Mouse (Mus musculus) neural tube, embryonic 11.5 days (tissue): ENCODE measurements around the gene Shh. TPM values are rescaled to one million over a fixed set of nuclear protein-coding genes. Genes with fewer than 3 reads are reported as not detected.
A peak's percentile ranks its signal among the peaks of the same experiment; 100 is the strongest.

ENCODE experiments used
- ATAC-seq: fragments of 200-750 bp; cut with Nextera tagmentation; 2 replicates; pipeline ENCODE4 v1.8.0; 2017; ENCODE audit warnings: moderate number of reproducible peaks, mild to moderate bottlenecking, moderate TSS enrichment, moderate library complexity; ENCODE audit not compliant: insufficient read depth, low FRiP score, low TSS enrichment
- DNase-seq: peaks from one replicate; pipeline ENCODE4 v3.0.0-alpha.2; 2015; ENCODE audit warnings: low spot score
- H3K27ac ChIP-seq: fragments of 300-500 bp; sonication (generic); 2 replicates; pipeline ENCODE4 v1.5.1; 2014; ENCODE audit warnings: low read depth, mild to moderate bottlenecking, low read length
- H3K27me3 ChIP-seq: fragments of 300-500 bp; sonication (generic); 2 replicates; pipeline ENCODE4 v1.6.1; 2014; ENCODE audit warnings: mild to moderate bottlenecking, low read length, mixed read lengths; ENCODE audit not compliant: control insufficient read depth, insufficient read depth
- H3K36me3 ChIP-seq: fragments of 300-500 bp; sonication (generic); 2 replicates; pipeline ENCODE4 v1.6.1; 2014; ENCODE audit warnings: mild to moderate bottlenecking, low read length, moderate library complexity, mixed read lengths; ENCODE audit not compliant: control insufficient read depth, insufficient read depth
- H3K4me1 ChIP-seq: fragments of 300-500 bp; sonication (generic); 2 replicates; pipeline ENCODE4 v1.6.1; 2014; ENCODE audit warnings: low read length, mixed read lengths; ENCODE audit not compliant: control insufficient read depth, insufficient read depth
- H3K4me2 ChIP-seq: fragments of 300-500 bp; sonication (generic); 2 replicates; pipeline ENCODE4 v1.6.1; 2014; ENCODE audit warnings: low read depth, mild to moderate bottlenecking, moderate library complexity
- H3K4me3 ChIP-seq: fragments of 300-500 bp; sonication (generic); 2 replicates; pipeline ENCODE4 v1.5.1; 2014; ENCODE audit warnings: low read depth, low read length
- H3K9ac ChIP-seq: fragments of 300-500 bp; sonication (generic); 2 replicates; pipeline ENCODE4 v1.6.1; 2014; ENCODE audit warnings: mild to moderate bottlenecking, low read length
- H3K9me3 ChIP-seq: fragments of 300-500 bp; sonication (generic); 2 replicates; pipeline ENCODE4 v1.6.1; 2016; ENCODE audit warnings: low read length; ENCODE audit not compliant: control insufficient read depth
- WGBS: fragments of 180-500 bp; shearing (Covaris S2); extraction: QIAGEN DNeasy Blood & Tissue Kit; methylation state at CpG from one replicate; pipeline ENCODE4 v1.1.7; 2014; 5-methylcytosine and 5-hydroxymethylcytosine counted together
- polyA plus RNA-seq: library from polyadenylated mRNA; unstranded; fragments of >200 nt; fragmentation: Nextera tagmentation; extraction: Ambion mirVana; gene quantifications from 2 replicates; pipeline ENCODE4 v1.2.1, GENCODE M21; 2014

Gene Shh
- polyA plus RNA-seq, 1 experiment from 2014 or later = 1.9 TPM

GRCm38 (mm10) chr5:28461376-28461775 lies 5.7 kb downstream of the Shh start:
- DNase-seq = no peak
- 7% methylated on average over 11 of the region's 11 CpGs for WGBS
- Histone ChIP-seq H3K9ac (no peak overlapping the region), H3K27me3 (peaks cover 99% of the 10 kb centered on the region), H3K27ac (no peak overlapping the region), H3K4me2 (no peak overlapping the region), H3K9me3 (no peaks in the 10 kb centered on the region), H3K4me1 (peaks cover 20% of the 10 kb centered on the region), H3K4me3 (no peak overlapping the region), H3K36me3 (no peaks in the 10 kb centered on the region)
- ATAC-seq = no peak

- Histone ChIP-seq H3K4me3 (no peak overlapping the region), H3K36me3 (no peaks in the 10 kb centered on the region), H3K27me3 (peaks cover 99% of the 10 kb centered on the region), H3K4me1 (peaks cover 20% of the 10 kb centered on the region), H3K9me3 (no peaks in the 10 kb centered on the region), H3K27ac (no peak overlapping the region), H3K4me2 (peak overlapping the region; percentile 12; the same call in 1 of the 2 replicates), H3K9ac (no peak overlapping the region)
- DNase-seq (no peak), ATAC-seq (no peak)
- WGBS = under 1% methylated on average over 15 of the region's 17 CpGs
These were observed 6.3 kb downstream of the Shh start for GRCm38 (mm10) chr5:28460556-28461350.

- DNase-seq (peak; percentile 68), ATAC-seq (peak; percentile 39; the same call in 1 of the 2 replicates)
- under 1% methylated on average over 41 of the region's 41 CpGs for WGBS
- peaks cover 20% of the 10 kb centered on the region for H3K4me1 ChIP-seq
- no peaks in the 10 kb centered on the region for H3K9me3 ChIP-seq
- peaks cover 92% of the 10 kb centered on the region for H3K27me3 ChIP-seq
- peak overlapping the region; percentile 24 for H3K4me2 ChIP-seq
- H3K36me3 ChIP-seq = no peaks in the 10 kb centered on the region
- H3K27ac ChIP-seq = no peak overlapping the region
- H3K9ac ChIP-seq = no peak overlapping the region
- 0 out of 2 replicates have a peak overlapping the region, but pooled peaks have one; percentile 3 for H3K4me3 ChIP-seq
These were observed 7.4 kb downstream of the Shh start for GRCm38 (mm10) chr5:28459456-28460225.

- Histone ChIP-seq H3K36me3 (no peaks in the 10 kb centered on the region), H3K4me1 (peaks cover 20% of the 10 kb centered on the region), H3K27ac (no peak overlapping the region), H3K4me3 (peak overlapping the region; percentile 4; the same call in 1 of the 2 replicates), H3K27me3 (peaks cover 84% of the 10 kb centered on the region), H3K9me3 (no peaks in the 10 kb centered on the region), H3K9ac (no peak overlapping the region), H3K4me2 (peak overlapping the region; percentile 44)
- peak; percentile 50 for DNase-seq
- no peak for ATAC-seq
- 0% methylated on average over 27 of the region's 27 CpGs for WGBS
These were observed 8.2 kb downstream of the Shh start for GRCm38 (mm10) chr5:28458821-28459240.

- Histone ChIP-seq H3K4me1 (peaks cover 20% of the 10 kb centered on the region), H3K4me3 (peak overlapping the region; percentile 30), H3K36me3 (no peaks in the 10 kb centered on the region), H3K9me3 (no peaks in the 10 kb centered on the region), H3K4me2 (peak overlapping the region; percentile 44), H3K27ac (no peak overlapping the region), H3K9ac (no peak overlapping the region), H3K27me3 (peaks cover 76% of the 10 kb centered on the region)
- no peak for ATAC-seq
- WGBS = under 1% methylated on average over 88 of the region's 95 CpGs
- DNase-seq = peak; percentile 46
These were observed 9.0 kb downstream of the Shh start for GRCm38 (mm10) chr5:28457921-28458641.

DNA sequence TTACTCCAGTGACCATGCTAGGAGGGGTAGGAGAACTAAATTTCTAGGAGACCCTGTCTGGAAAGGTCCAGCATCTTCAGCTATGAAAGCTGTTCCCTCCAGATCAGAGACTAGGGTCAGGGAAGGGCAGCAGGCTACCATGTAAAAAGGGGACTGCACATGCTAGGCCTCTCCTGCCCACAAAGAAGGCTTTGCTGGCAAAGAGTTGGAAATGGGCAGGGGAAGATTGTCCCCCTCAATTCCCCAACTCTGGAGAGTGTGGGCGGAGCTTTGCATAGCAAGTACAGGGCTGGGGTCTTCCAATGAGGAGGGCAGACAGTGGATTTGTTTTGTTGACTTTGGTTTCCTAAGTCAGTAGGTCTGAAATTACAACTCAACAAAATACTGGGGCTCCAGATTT lies 10.7 kb downstream of the Shh start:
- Histone ChIP-seq H3K4me1 (peaks cover 16% of the 10 kb centered on the region), H3K4me2 (no peak overlapping the region), H3K27me3 (peaks cover 59% of the 10 kb centered on the region), H3K4me3 (no peak overlapping the region), H3K27ac (no peak overlapping the region), H3K36me3 (no peaks in the 10 kb centered on the region), H3K9ac (no peak overlapping the region), H3K9me3 (no peaks in the 10 kb centered on the region)
- 58% methylated on average over 1 of the region's 1 CpGs for WGBS
- ATAC-seq (no peak), DNase-seq (no peak)

- no peaks in the 10 kb centered on the region for H3K9me3 ChIP-seq
- ATAC-seq = no peak
- H3K4me3 ChIP-seq = no peak overlapping the region
- H3K4me2 ChIP-seq = no peak overlapping the region
- no peaks in the 10 kb centered on the region for H3K36me3 ChIP-seq
- 82% methylated on average over 5 of the region's 5 CpGs for WGBS
- H3K27me3 ChIP-seq = peaks cover 53% of the 10 kb centered on the region
- no peak overlapping the region for H3K27ac ChIP-seq
- H3K4me1 ChIP-seq = peaks cover 16% of the 10 kb centered on the region
- no peak for DNase-seq
- H3K9ac ChIP-seq = no peak overlapping the region
These were observed 11.3 kb downstream of the Shh start for GRCm38 (mm10) chr5:28455721-28456120.

GRCm38 (mm10) chr5:28454546-28454945 lies 12.5 kb downstream of the Shh start:
- Histone ChIP-seq H3K4me3 (no peak overlapping the region), H3K9me3 (no peaks in the 10 kb centered on the region), H3K4me2 (no peak overlapping the region), H3K36me3 (no peaks in the 10 kb centered on the region), H3K27ac (no peak overlapping the region), H3K4me1 (peaks cover 11% of the 10 kb centered on the region), H3K27me3 (peaks cover 41% of the 10 kb centered on the region), H3K9ac (no peak overlapping the region)
- 89% methylated on average over 6 of the region's 6 CpGs for WGBS
- no peak for DNase-seq
- ATAC-seq = no peak
